In the genomic region with DNA sequence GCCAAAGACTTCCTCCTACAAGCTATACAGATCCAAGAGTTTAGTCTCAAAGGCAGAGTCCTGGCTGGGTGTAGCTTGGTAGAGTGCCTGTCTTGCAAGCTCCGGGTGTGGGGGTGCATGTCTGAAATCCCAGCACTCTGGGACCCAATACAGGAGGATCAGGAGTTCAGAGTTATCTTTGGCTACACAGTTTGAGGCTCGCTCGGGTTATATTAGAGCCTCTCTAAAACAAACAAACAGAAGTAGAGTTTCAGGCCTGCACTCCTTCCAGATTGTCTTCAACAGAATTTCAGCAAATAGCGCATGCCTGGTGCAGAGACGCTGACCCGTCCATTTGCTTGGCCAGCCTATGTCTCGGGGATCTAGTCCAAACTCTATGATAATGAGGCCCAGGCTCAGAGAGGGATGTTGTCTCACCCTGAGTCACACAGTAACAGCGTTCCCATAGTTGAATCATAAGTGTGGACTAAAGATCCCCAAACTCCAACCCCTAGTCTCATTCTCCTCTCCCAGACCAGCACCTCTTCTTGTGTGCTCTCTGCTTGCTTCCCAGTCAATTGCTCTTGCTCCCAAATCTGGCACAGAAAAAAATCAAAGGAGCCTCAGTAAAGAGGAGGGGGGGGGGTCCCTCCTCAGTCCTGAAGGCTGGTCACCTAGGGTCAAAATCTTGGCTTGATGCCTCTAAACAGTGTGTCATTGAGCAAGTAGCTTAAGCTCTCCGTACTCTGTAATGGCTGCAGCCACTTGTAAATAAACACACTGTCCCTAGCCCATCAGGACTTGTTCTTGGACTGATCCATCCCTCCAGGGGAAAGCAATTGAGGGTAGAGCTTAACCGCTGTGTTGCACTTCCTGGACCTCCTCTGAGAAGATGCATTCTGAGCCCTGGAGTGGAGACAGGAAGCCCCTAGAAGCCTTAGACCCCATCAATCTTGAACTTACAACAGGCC, we compare ENCODE assay signal across 10 mouse cellular contexts. TPM values are rescaled to one million over a fixed set of nuclear protein-coding genes. Genes with fewer than 3 reads are reported as not detected.
DNase-seq lines count a peak whose midpoint lies in the region; ATAC-seq and TF ChIP-seq lines count a peak whose summit lies in the region.
"Had no signal": no experiment of that assay in that cellular context is flagged by ENCODE, and none has a peak within 500 bp of the region (broad histone marks: within the 10 kb centered on the region; RNA-seq: fewer than 3 reads in every experiment).

No protein-coding gene starts in this region.

- H3K79me2 ChIP-seq in heart, adult 2 months (replicated peaks; ENCODE audit: control insufficient read depth, insufficient read depth, low read length), result no peaks in the 10 kb centered on the region

- no peak for ATAC-seq in lung, embryonic 14.5 days (ENCODE audit: insufficient read depth)
- no peak for ATAC-seq in embryonic facial prominence, embryonic 14.5 days (ENCODE audit: low read depth)

- H3K9me3 ChIP-seq in lung, embryonic 14.5 days (ENCODE audit: low read depth, low read length), result no peaks in the 10 kb centered on the region
- H3K9me3 ChIP-seq in embryonic facial prominence, embryonic 14.5 days (ENCODE audit: control insufficient read depth, low read length), result no peaks in the 10 kb centered on the region

- 0 out of 2 replicates have a peak overlapping the region, but pooled peaks have one; percentile 10 for H3K9ac ChIP-seq in heart, adult 2 months (ENCODE audit: low read depth, low read length)
- H3K9ac ChIP-seq in lung, embryonic 14.5 days, result no peak overlapping the region
- no peak overlapping the region for H3K9ac ChIP-seq in embryonic facial prominence, embryonic 14.5 days (ENCODE audit: low read depth, low read length)

- no peaks in the 10 kb centered on the region for H3K27me3 ChIP-seq in heart, adult 2 months (ENCODE audit: control insufficient read depth, insufficient read depth, low read length)
- H3K27me3 ChIP-seq in lung, embryonic 14.5 days (ENCODE audit: insufficient read depth, low read length), result no peaks in the 10 kb centered on the region
- no peaks in the 10 kb centered on the region for H3K27me3 ChIP-seq in embryonic facial prominence, embryonic 14.5 days (replicated peaks; ENCODE audit: control insufficient read depth, insufficient read depth, low read length)

- peak overlapping the region; percentile 90 for H3K27ac ChIP-seq in heart, adult 2 months
- H3K27ac ChIP-seq in lung, embryonic 14.5 days (ENCODE audit: low read depth), result peak overlapping the region; percentile 59; the same call in 1 of the 2 replicates
- H3K27ac ChIP-seq in embryonic facial prominence, embryonic 14.5 days (replicated peaks; ENCODE audit: low read depth, low read length), result 0 out of 2 replicates have a peak overlapping the region, but pooled peaks have one; percentile 42
- peak overlapping the region; percentile 97 for H3K27ac ChIP-seq in olfactory bulb, adult 2 months (ENCODE audit: insufficient read depth, low read depth, low read length)

- TF ChIP-seq POLR2A in heart, adult 2 months (IDR thresholded peaks at IDR 0.05; ENCODE audit: insufficient read depth, low read depth, low read length), result peak; percentile 59
- TF ChIP-seq POLR2A in olfactory bulb, adult 2 months (IDR thresholded peaks at IDR 0.05; ENCODE audit: insufficient read depth, low read depth, low read length), result no peak

- TF ChIP-seq CTCF in heart, adult 2 months (IDR thresholded peaks at IDR 0.05), result no peak
- TF ChIP-seq CTCF in lung, embryonic 14.5 days (IDR thresholded peaks at IDR 0.05; ENCODE audit: low read depth), result no peak
- no peak for TF ChIP-seq CTCF in olfactory bulb, adult 2 months (IDR thresholded peaks at IDR 0.05; ENCODE audit: insufficient read depth, low read depth, low read length)

- TF ChIP-seq EP300 in heart, adult 2 months (IDR thresholded peaks at IDR 0.05; ENCODE audit: insufficient read depth, low read depth, low read length), result 0 out of 2 replicates have a peak, but pooled peaks have one; percentile 37

- 57% methylated on average over 10 of the region's 10 CpGs for WGBS in heart, adult 2 months
- WGBS in lung, embryonic 14.5 days, result 46% methylated on average over 10 of the region's 10 CpGs
- WGBS in embryonic facial prominence, embryonic 14.5 days, result 63% methylated on average over 10 of the region's 10 CpGs
- WGBS in olfactory bulb, adult 2 months, result 67% methylated on average over 10 of the region's 10 CpGs

- H3K4me3 ChIP-seq in heart, adult 2 months, result no peak overlapping the region
- no peak overlapping the region for H3K4me3 ChIP-seq in lung, embryonic 14.5 days (ENCODE audit: low read depth, low read length)
- no peak overlapping the region for H3K4me3 ChIP-seq in embryonic facial prominence, embryonic 14.5 days (ENCODE audit: low read depth, low read length)
- H3K4me3 ChIP-seq in olfactory bulb, adult 2 months (ENCODE audit: insufficient read depth, low read depth, low read length), result 0 out of 2 replicates have a peak overlapping the region, but pooled peaks have one; percentile 47

- peak overlapping the region; percentile 79; the same call in 1 of the 2 replicates for H3K4me2 ChIP-seq in lung, embryonic 14.5 days
- peak overlapping the region; percentile 84 for H3K4me2 ChIP-seq in embryonic facial prominence, embryonic 14.5 days (ENCODE audit: low read depth, low read length)

- no peak for DNase-seq in heart, adult 2 months
- no peak for DNase-seq in heart, postnatal 25 days (ENCODE audit: low spot score)
- DNase-seq in lung, embryonic 14.5 days, result peak; percentile 55
- DNase-seq in lung, postnatal 14 days, result no peak
- DNase-seq in embryonic facial prominence, embryonic 14.5 days (ENCODE audit: low spot score), result peak; percentile 20
- DNase-seq in left cerebral cortex, postnatal 14 days (ENCODE audit: low spot score in 2 of 2), result no peak
- DNase-seq in urinary bladder, postnatal 25 days (ENCODE audit: low spot score), result no peak
- DNase-seq: embryo, embryonic 11 days had no signal

- intact Hi-C loops in heart, adult 2 months (cut with DNase I), result no loop called here
- intact Hi-C loops in heart, postnatal 25 days (cut with DNase I), result no loop called here
- intact Hi-C loops in left cerebral cortex, postnatal 14 days (cut with DNase I), result no loop called here

- H3K4me1 ChIP-seq in heart, adult 2 months (ENCODE audit: control insufficient read depth, insufficient read depth, low read length), result peaks cover 3% of the 10 kb centered on the region; the same call in 1 of the 2 replicates
- H3K4me1 ChIP-seq in lung, embryonic 14.5 days (ENCODE audit: insufficient read depth), result peaks cover 3% of the 10 kb centered on the region; the same call in 1 of the 2 replicates
- H3K4me1 ChIP-seq in embryonic facial prominence, embryonic 14.5 days (ENCODE audit: control insufficient read depth, insufficient read depth, low read length), result peaks cover 7% of the 10 kb centered on the region; the same call in 1 of the 2 replicates
- H3K4me1 ChIP-seq in olfactory bulb, adult 2 months (ENCODE audit: control insufficient read depth, insufficient read depth, low read length), result peaks cover 46% of the 10 kb centered on the region

- no peaks in the 10 kb centered on the region for H3K36me3 ChIP-seq in heart, adult 2 months (ENCODE audit: control insufficient read depth, insufficient read depth, low read length)
- H3K36me3 ChIP-seq in lung, embryonic 14.5 days (ENCODE audit: insufficient read depth), result no peaks in the 10 kb centered on the region
- H3K36me3 ChIP-seq in embryonic facial prominence, embryonic 14.5 days (ENCODE audit: control insufficient read depth, insufficient read depth, low read length), result no peaks in the 10 kb centered on the region

RNA-seq across cellular contexts. Expression of a gene that starts 6.5 kb away (rescaled TPM):
- total RNA-seq in heart, adult 2 months (2021), result 1,000 to 10,000 TPM; 1,066 to 1,498 TPM
- 973 and 1,028 TPM in 2 replicates for polyA plus RNA-seq in heart, adult 2 months (2012; rRNA removed)
- total RNA-seq in heart, postnatal 25 days (2021), result 1,000 to 10,000 TPM; 1,043 to 1,140 TPM
- polyA plus RNA-seq in lung, embryonic 14.5 days (2014; fragmentation: Nextera tagmentation; extraction: Ambion mirVana), result 0.80 and 3.2 TPM in 2 replicates
- 3.4 and 8.8 TPM in 2 replicates for polyA plus RNA-seq in embryonic facial prominence, embryonic 14.5 days (2014; fragmentation: Nextera tagmentation; extraction: Ambion mirVana)
- not detected in 2 replicates for polyA plus RNA-seq in olfactory bulb, adult 2 months (2012; ENCODE audit: insufficient read depth, insufficient read length, low replicate concordance, missing spikeins)
- total RNA-seq in left cerebral cortex, postnatal 14 days (2021), result under 1 TPM; 0.47 to 0.90 TPM

RNA-seq across cellular contexts. Expression of a gene that starts 8.8 kb away (rescaled TPM):
- 1 to 10 TPM; 1.6 to 2.2 TPM for total RNA-seq in heart, adult 2 months (2021)
- 0.94 and 2.4 TPM in 2 replicates for polyA plus RNA-seq in heart, adult 2 months (2012; rRNA removed)
- total RNA-seq in heart, postnatal 25 days (2021), result 1 to 10 TPM in 1 of 2 experiments, under 1 TPM in 1; 0.50 to 1.5 TPM
- polyA plus RNA-seq in lung, embryonic 14.5 days (2014; fragmentation: Nextera tagmentation; extraction: Ambion mirVana), result not detected in 2 replicates
- polyA plus RNA-seq in embryonic facial prominence, embryonic 14.5 days (2014; fragmentation: Nextera tagmentation; extraction: Ambion mirVana), result not detected in 2 replicates
- polyA plus RNA-seq in olfactory bulb, adult 2 months (2012; ENCODE audit: insufficient read depth, insufficient read length, low replicate concordance, missing spikeins), result not detected in 2 replicates
- total RNA-seq in left cerebral cortex, postnatal 14 days (2021), result 1 to 10 TPM; 5.1 TPM

RNA-seq across cellular contexts. Expression of a gene that starts 11.3 kb away (rescaled TPM):
- total RNA-seq in heart, adult 2 months (2021), result under 1 TPM; 0.43 to 0.57 TPM
- polyA plus RNA-seq in heart, adult 2 months (2012; rRNA removed), result 2.1 and 4.6 TPM in 2 replicates
- total RNA-seq in heart, postnatal 25 days (2021), result 1 to 10 TPM in 1 of 2 experiments, under 1 TPM in 1; 0.60 to 1.5 TPM
- polyA plus RNA-seq in lung, embryonic 14.5 days (2014; fragmentation: Nextera tagmentation; extraction: Ambion mirVana), result not detected in 2 replicates
- polyA plus RNA-seq in embryonic facial prominence, embryonic 14.5 days (2014; fragmentation: Nextera tagmentation; extraction: Ambion mirVana), result not detected in 2 replicates
- not detected in 2 replicates for polyA plus RNA-seq in olfactory bulb, adult 2 months (2012; ENCODE audit: insufficient read depth, insufficient read length, low replicate concordance, missing spikeins)
- not detected for total RNA-seq in left cerebral cortex, postnatal 14 days (2021)
- total RNA-seq: left cerebral cortex, postnatal 25 days had no signal

RNA-seq across cellular contexts. Expression of a gene that starts 17.4 kb away (rescaled TPM):
- total RNA-seq in heart, adult 2 months (2021), result 10 to 100 TPM; 22.9 to 26.4 TPM
- polyA plus RNA-seq in heart, adult 2 months (2012; rRNA removed), result 23.3 and 29.9 TPM in 2 replicates
- total RNA-seq in heart, postnatal 25 days (2021), result 10 to 100 TPM; 22.7 to 23.5 TPM
- polyA plus RNA-seq in lung, embryonic 14.5 days (2014; fragmentation: Nextera tagmentation; extraction: Ambion mirVana), result 27.2 and 30.6 TPM in 2 replicates
- 22.0 and 28.7 TPM in 2 replicates for polyA plus RNA-seq in embryonic facial prominence, embryonic 14.5 days (2014; fragmentation: Nextera tagmentation; extraction: Ambion mirVana)
- not detected in 2 replicates for polyA plus RNA-seq in olfactory bulb, adult 2 months (2012; ENCODE audit: insufficient read depth, insufficient read length, low replicate concordance, missing spikeins)
- total RNA-seq in left cerebral cortex, postnatal 14 days (2021), result 10 to 100 TPM; 31.1 to 32.6 TPM

RNA-seq across cellular contexts. Expression of a gene that starts 28.5 kb away (rescaled TPM):
- not detected for total RNA-seq in heart, adult 2 months (2021)
- polyA plus RNA-seq in heart, adult 2 months (2012; rRNA removed), result 0.04 TPM in 1 of 2 replicates, not detected in the other
- not detected for total RNA-seq in heart, postnatal 25 days (2021)
- 0.31 and 0.80 TPM in 2 replicates for polyA plus RNA-seq in lung, embryonic 14.5 days (2014; fragmentation: Nextera tagmentation; extraction: Ambion mirVana)
- polyA plus RNA-seq in embryonic facial prominence, embryonic 14.5 days (2014; fragmentation: Nextera tagmentation; extraction: Ambion mirVana), result 1.2 and 1.3 TPM in 2 replicates
- polyA plus RNA-seq in olfactory bulb, adult 2 months (2012; ENCODE audit: insufficient read depth, insufficient read length, low replicate concordance, missing spikeins), result not detected in 2 replicates
- not detected for total RNA-seq in left cerebral cortex, postnatal 14 days (2021)
- total RNA-seq: left cerebral cortex, postnatal 25 days had no signal

Comparison
In these comparisons a context has a peak if more than half of its experiments do, and no peak if none do; other contexts are left out.
1. DNase-seq: peak in lung, embryonic 14.5 days (single experiment) and embryonic facial prominence, embryonic 14.5 days (single experiment); none in heart, adult 2 months (0 of 2), heart, postnatal 25 days (single experiment), lung, postnatal 14 days (single experiment), left cerebral cortex, postnatal 14 days (0 of 2) and urinary bladder, postnatal 25 days (single experiment).
2. H3K27ac ChIP-seq: peak in every context shown above with its lines; median percentile 97 in olfactory bulb, adult 2 months; 90 in heart, adult 2 months; 59 in lung, embryonic 14.5 days; 42 in embryonic facial prominence, embryonic 14.5 days.
3. RNA of a gene that starts 6.5 kb away (polyA plus RNA-seq): 973 to 1,028 TPM in heart, adult 2 months; not detected in olfactory bulb, adult 2 months, 3.4 to 8.8 TPM in embryonic facial prominence, embryonic 14.5 days and 0.80 to 3.2 TPM in lung, embryonic 14.5 days; every median in the first group is over 10 times any median in the second.